Mouse (Mus musculus) left cerebral cortex, postnatal 36 days (tissue): Measurements from ENCODE around the gene Gm43638. TPM values are rescaled to one million over a fixed set of nuclear protein-coding genes. Genes with fewer than 3 reads are reported as not detected.
A peak's percentile ranks its signal among the peaks of the same experiment; 100 is the strongest.
"Not testable (repeated sequence)": the region's sequence is repeated elsewhere in the genome, so short reads cannot be mapped to it uniquely, and the experiment has no call there.

Source experiments
- DNase-seq, 2 experiments: peaks; one replicate each; pipeline ENCODE4 v3.0.0; 2021 to 2022; ENCODE audit warnings: low spot score in 2 of 2, mixed read lengths in 1 of 2
- intact Hi-C: fragments of 180-260 bp; cut with DNase I; formaldehyde crosslinking; loops from one replicate; pipeline ENCODE4 v1.15.1; 2025
- total RNA-seq, 2 experiments: library from RNA; stranded (reverse); gene quantifications; 2 replicates each; pipeline ENCODE4 v1.2.3; 2021

Gene Gm43638
- total RNA-seq, result not detected

DNA sequence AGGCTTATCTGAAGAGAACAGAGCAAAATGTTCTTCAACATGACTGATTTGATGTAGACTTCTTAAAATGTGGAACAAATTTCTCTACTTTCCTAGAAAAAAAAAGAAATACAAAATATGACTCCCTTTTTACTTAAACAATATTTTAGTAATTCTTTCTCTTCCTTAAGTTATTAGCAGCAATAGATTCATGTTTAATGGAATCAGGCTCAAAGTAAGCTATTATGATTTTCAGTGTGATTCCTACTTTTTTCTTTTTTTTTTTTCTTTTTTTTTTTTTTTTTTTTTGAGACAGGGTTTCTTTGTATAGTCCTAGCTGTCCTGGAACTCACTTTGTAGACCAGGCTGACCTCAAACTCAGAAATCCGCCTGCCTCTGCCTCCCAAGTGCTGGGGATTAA, at the start of gene Gm43638:
Gene Gm43638, minus strand, starts transcription at position 101 of the 400 bp plus-strand sequence.
- DNase-seq, intact Hi-C loops: not testable (repeated sequence)

GRCm38 (mm10) chr5:87535994-87536644, 49.5 kb upstream of the Gm43638 start:
- intact Hi-C loops, result no loop called here

GRCm38 (mm10) chr5:87532288-87532687, 45.7 kb upstream of the Gm43638 start:
- intact Hi-C loops, result no loop called here
- no peak for DNase-seq

More at GRCm38 (mm10) chr5:87535994-87536644, 49.5 kb upstream of the Gm43638 start:
- no peak for DNase-seq

DNA sequence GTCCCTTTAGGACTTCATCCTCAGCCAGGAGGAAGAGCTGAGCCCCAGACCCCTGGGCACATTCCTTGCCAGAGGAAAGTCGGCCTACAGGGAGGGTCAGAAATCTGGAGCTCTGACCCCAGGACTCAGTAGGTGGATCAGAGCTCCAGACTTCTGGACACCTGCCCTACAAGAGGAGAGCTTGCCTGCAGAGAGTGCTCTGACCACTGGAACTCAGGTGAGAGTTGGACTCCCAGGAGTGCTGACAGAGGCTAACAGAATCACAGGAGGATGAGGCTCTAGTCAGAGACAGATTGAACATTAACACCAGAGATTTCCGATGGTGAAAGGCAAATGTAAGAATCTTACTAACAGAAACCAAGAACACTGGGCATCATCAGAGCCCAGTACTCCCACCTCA, 37.0 kb upstream of the Gm43638 start:
- DNase-seq, intact Hi-C loops: not testable (repeated sequence)

GRCm38 (mm10) chr5:87505776-87506458, 19.3 kb upstream of the Gm43638 start:
- intact Hi-C loops, result no loop called here
- no peak for DNase-seq

GRCm38 (mm10) chr5:87502687-87503086, 16.1 kb upstream of the Gm43638 start:
- DNase-seq, result no peak
- intact Hi-C loops, result no loop called here

DNA sequence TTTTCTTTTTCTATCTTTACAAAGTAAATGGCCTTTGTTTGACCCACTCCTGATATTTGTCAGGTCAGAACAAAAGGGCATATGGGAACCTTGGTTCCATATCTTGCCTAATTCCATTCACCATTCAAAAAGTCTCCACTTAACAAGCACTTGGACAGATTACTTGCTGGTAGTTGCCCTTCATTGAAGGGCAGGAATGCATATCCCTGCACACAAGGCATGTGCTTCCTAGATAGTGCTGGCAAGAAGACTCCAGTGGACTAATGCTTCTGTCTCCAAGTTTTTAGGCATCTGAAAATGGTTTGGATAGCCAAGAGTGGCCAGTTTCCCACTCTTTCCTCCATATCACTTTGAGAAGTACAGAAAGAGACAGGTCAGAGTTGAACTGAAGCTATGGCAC, 12.7 kb upstream of the Gm43638 start:
- intact Hi-C loops, result no loop called here

DNA sequence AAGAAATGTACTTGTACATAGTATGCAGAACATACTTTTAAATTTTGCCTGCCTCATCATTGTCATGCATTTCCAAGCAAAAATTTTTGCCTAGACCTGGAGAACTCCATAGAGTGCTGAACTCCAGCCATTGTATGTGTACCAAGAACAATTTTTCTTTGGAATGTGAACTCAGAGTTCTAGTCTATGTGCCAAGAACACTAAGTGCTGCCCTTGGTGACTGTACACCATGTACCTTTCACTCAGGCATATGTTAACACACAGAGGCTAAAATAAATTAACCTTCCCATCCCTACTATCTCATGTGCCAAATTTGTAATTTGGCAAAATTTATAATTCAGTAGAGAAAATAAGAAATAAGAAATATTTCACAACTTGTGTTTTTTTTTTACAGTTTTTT, 12.3 kb upstream of the Gm43638 start:
- intact Hi-C loops, result no loop called here
- no peak for DNase-seq

More for the DNA sequence above, 12.7 kb upstream of the Gm43638 start:
- DNase-seq, result no peak

DNA sequence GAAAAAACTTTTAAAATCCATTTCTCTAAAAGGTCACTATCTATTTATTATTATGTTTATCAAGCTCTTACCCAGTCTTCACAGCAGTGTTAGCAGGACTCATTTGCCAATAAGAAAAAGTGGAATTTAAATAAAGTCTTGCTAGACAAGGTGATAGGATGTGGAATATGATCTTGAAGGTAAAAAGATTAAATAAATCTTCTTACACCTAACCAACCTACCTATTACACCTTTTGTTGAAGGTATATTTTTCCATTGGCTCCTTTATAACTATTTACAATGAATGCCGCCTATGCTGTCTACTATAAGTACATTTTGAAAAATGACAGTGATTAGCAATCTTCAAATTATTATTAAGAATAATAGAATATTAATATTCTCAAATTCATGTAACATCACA, 4.2 kb upstream of the Gm43638 start, which contains the start of gene Ugt2a1:
Gene Ugt2a1, minus strand, starts transcription at position 101 of the 400 bp plus-strand sequence.
- no peak for DNase-seq
- intact Hi-C loops, result no loop called here

DNA sequence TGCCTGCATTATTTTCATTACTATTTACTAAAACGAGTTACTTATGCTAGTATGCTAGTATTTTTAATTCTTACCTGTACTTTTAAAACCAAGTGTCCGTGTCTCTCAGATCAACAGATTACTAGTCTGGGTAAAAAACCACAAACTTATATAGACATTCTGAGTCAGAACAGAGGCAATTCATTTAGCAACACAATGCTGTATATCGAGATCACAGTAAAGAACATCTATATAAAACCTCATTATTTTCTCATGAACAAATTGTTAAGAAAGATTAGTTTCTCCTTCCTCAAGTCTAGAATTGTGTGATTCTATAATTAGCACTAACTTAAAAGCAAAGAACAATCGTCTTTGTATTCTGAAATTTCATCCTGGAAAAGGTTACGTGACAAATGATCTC, 4.4 kb downstream of the Gm43638 start, which contains the start of gene Ugt2a2:
Gene Ugt2a2, minus strand, starts transcription at position 101 of the 400 bp plus-strand sequence.
- DNase-seq, result no peak
- intact Hi-C loops, result no loop called here

GRCm38 (mm10) chr5:87458810-87459209, 27.8 kb downstream of the Gm43638 start:
- intact Hi-C loops, result no loop called here

GRCm38 (mm10) chr5:87457701-87458100, 28.9 kb downstream of the Gm43638 start:
- intact Hi-C loops, result no loop called here
- no peak for DNase-seq

More at GRCm38 (mm10) chr5:87458810-87459209, 27.8 kb downstream of the Gm43638 start:
- no peak for DNase-seq

DNA sequence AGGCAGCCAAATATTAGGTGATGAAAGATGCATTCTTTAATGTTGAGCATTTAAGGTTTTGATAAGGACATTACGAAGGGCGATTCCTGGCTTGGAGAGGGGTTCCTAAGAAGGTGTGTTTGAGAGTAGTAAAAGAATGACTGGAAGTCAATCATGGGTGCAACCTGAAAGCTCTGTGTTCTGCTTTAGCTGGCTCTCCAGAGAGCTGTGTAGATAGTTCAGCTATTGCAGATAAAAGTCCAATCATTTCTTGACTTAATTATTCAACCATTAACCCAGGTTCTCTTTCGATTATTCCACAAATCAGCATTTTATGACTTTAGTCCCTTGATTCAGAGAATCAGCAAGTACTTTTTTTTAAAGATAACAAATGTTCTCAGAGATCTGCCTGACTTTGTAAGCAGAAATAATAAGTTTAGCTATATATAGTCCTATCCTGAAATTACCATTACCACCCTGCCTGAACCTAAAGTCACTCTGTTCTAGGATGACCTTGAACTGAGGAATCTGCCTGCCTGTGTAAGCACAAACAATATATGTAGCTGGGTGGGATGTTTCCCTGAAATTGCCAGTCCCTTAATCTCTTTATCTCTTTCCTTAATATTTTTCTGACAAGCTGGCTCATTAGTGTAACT, 30.3 kb downstream of the Gm43638 start:
- intact Hi-C loops, result no loop called here
- DNase-seq, result no peak

GRCm38 (mm10) chr5:87455519-87455918, 31.1 kb downstream of the Gm43638 start:
- no peak for DNase-seq
- intact Hi-C loops, result no loop called here

GRCm38 (mm10) chr5:87452514-87452913, 34.1 kb downstream of the Gm43638 start:
- intact Hi-C loops, DNase-seq: not testable (repeated sequence)

- DNase-seq, result peak in 1 of 2 experiments; percentile 12
- intact Hi-C loops, result no loop called here
Observed at GRCm38 (mm10) chr5:87436264-87436663, 50.3 kb downstream of the Gm43638 start.

DNA sequence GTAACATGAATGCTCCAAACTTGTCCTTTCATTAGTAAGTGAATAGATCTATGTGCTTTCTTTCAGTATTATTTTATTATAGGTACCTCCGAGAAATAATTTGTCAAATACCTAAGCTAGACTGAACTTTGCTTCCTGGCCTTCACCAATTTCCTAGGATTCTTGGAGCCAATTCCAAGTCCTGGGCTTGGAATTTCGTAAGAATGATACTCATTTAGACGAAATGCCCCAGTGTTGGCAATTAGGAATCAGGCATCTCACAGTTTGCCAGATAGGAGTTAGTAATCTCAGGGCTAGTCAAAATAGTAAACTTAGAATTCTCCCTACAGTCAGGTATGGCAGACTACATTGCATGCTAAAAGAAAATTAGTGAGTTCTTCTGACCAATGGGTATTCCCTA, 60.9 kb downstream of the Gm43638 start:
- intact Hi-C loops, result no loop called here
- no peak for DNase-seq

GRCm38 (mm10) chr5:87424041-87424440, 62.6 kb downstream of the Gm43638 start, which contains the start of gene Ugt2b38:
Ugt2b38 (minus strand) TSS chr5:87424203.
- intact Hi-C loops, DNase-seq: not testable (repeated sequence)
